ENCODE assay signal across 13 mouse cellular contexts in the genomic region with DNA sequence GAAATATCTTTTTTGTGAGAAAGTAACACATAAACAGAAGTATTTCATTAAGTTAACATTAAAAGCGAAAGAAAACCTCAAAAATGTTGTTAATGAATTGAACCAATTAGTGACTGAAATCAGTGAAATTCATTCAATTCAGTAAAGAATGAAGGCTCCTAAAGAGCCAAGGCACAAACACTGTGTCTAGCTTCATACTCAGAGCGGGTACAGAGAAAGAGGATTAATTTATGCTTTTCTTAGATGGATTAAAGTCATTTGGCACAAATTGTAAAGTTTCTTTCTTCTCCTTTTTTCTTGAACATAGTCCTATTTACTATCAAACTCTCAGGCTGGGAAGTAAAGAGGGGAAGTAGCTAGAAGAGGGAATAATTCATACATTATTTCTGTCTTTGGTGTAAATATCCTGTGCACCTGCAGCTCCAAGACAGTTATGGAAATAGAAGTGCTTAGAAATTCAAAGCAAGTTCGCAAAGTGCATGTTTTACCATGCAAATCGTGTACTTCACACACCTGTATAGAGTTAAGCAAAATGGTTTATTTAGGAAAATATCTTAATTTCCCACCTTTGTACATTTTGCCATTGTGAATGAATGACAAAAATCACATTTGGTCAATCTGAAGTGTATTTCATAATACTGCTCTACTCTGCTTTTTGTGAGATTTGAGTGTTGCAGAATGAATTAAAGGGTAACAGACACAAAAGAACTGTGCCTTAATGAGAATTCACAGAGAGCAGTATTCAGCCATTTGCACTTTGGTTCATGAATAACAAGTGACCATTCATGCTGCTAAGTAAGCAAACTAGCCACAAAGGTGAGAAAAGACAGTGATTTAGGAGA.
"Had no signal": no experiment of that assay in that cellular context is flagged by ENCODE, and none has a peak within 500 bp of the region (broad histone marks: within the 10 kb centered on the region; RNA-seq: fewer than 3 reads in every experiment).

No protein-coding gene starts in this region.

- H3K9ac ChIP-seq: kidney, embryonic 15.5 days; liver, embryonic 15.5 days; neural tube, embryonic 13.5 days had no signal

- H3K4me1 ChIP-seq: kidney, embryonic 15.5 days; limb, embryonic 10.5 days; liver, embryonic 15.5 days; neural tube, embryonic 13.5 days had no signal

- ATAC-seq: lung, postnatal 0 days; midbrain, embryonic 16.5 days had no signal

- H3K4me3 ChIP-seq: kidney, embryonic 15.5 days; limb, embryonic 10.5 days; liver, embryonic 15.5 days; neural tube, embryonic 13.5 days had no signal

- H3K27me3 ChIP-seq: kidney, embryonic 15.5 days; liver, embryonic 15.5 days; neural tube, embryonic 13.5 days had no signal

- H3K27ac ChIP-seq: kidney, embryonic 15.5 days; limb, embryonic 10.5 days; liver, embryonic 15.5 days; neural tube, embryonic 13.5 days had no signal

- H3K36me3 ChIP-seq: kidney, embryonic 15.5 days; limb, embryonic 10.5 days; liver, embryonic 15.5 days; neural tube, embryonic 13.5 days had no signal

- H3K9me3 ChIP-seq: kidney, embryonic 15.5 days; limb, embryonic 10.5 days; liver, embryonic 15.5 days; neural tube, embryonic 13.5 days had no signal

- H3K4me2 ChIP-seq: kidney, embryonic 15.5 days; liver, embryonic 11.5 days; liver, embryonic 15.5 days; neural tube, embryonic 13.5 days had no signal

- DNase-seq: kidney, adult 2 months; kidney, postnatal 14 days; lung, adult 2 months; lung, postnatal 36 days; right cerebral cortex, postnatal 25 days; thymus, postnatal 36 days had no signal
